Mouse (Mus musculus): ENCODE data around the gene 1700018G05Rik.
"Not testable (repeated sequence)": the region's sequence is repeated elsewhere in the genome, so short reads cannot be mapped to it uniquely, and the experiment has no call there.

DNA sequence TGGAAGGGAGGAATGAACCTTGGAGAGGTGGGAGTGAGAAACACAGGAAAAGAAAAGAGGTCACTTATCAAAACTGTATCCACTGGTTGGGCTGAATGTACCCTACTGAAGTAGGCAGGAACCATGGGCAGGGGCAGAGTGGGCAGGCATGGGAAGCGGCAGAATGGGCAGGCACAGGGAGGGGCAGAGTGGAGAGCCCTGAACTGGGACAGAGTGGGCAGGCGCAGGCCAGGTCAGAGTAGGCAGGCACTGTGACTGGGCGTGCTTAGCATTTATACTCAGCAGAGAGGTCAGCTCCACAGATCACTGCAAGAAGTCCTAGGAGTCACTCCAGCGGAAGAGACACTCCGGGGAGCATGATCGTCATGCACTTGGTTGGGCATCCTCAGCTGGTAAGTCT, at the start of gene 1700018G05Rik:
- TF ChIP-seq GATA1 (IDR thresholded peaks at IDR 0.05; ENCODE audit: borderline replicate concordance, low read length); FLI1 (IDR thresholded peaks at IDR 0.05; ENCODE audit: low read length): not testable (repeated sequence)
